In the genomic region with DNA sequence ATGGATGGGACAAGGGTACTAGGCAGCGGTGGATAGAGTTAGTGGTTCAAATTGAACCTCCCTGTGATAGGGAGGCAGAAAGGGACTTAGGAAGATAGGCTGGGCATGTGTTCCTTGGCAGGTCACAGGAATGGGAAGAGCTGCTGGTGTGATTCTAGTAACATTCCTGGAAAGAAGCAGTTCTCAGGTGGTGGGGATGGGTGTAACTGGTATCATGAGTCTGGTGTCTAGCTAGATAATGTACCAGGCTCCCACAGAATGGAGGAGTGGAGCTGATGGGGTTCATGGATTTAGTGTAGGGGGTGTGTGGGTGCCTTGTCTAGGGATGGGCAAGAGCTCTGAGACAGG, we compare ENCODE assay signal across 10 mouse cellular contexts. TPM values are rescaled to one million over a fixed set of nuclear protein-coding genes. Genes with fewer than 3 reads are reported as not detected.
DNase-seq lines count a peak whose midpoint lies in the region; ATAC-seq lines count a peak whose summit lies in the region.
"Had no signal": no experiment of that assay in that cellular context is flagged by ENCODE, and none has a peak within 500 bp of the region (broad histone marks: within the 10 kb centered on the region; RNA-seq: fewer than 3 reads in every experiment).

No protein-coding gene starts in this region.

- H3K36me3 ChIP-seq in kidney, embryonic 14.5 days (ENCODE audit: control insufficient read depth, insufficient read depth, low read length) = no peaks in the 10 kb centered on the region
- H3K36me3 ChIP-seq in embryonic facial prominence, embryonic 13.5 days = no peaks in the 10 kb centered on the region
- no peaks in the 10 kb centered on the region for H3K36me3 ChIP-seq in midbrain, embryonic 11.5 days (ENCODE audit: control insufficient read depth, insufficient read depth, low read length)

- no peaks in the 10 kb centered on the region for H3K27me3 ChIP-seq in kidney, embryonic 14.5 days (ENCODE audit: control insufficient read depth, insufficient read depth, low read length)
- H3K27me3 ChIP-seq in embryonic facial prominence, embryonic 13.5 days = no peaks in the 10 kb centered on the region
- no peaks in the 10 kb centered on the region for H3K27me3 ChIP-seq in midbrain, embryonic 11.5 days (ENCODE audit: control insufficient read depth, insufficient read depth, low read length)

- 91% methylated on average over 1 of the region's 1 CpGs for WGBS in kidney, embryonic 14.5 days
- WGBS in embryonic facial prominence, embryonic 13.5 days = 86% methylated on average over 1 of the region's 1 CpGs
- 85% methylated on average over 1 of the region's 1 CpGs for WGBS in midbrain, embryonic 11.5 days

- H3K9ac ChIP-seq in kidney, embryonic 14.5 days (ENCODE audit: low read depth, low read length) = no peak overlapping the region
- no peak overlapping the region for H3K9ac ChIP-seq in embryonic facial prominence, embryonic 13.5 days
- no peak overlapping the region for H3K9ac ChIP-seq in midbrain, embryonic 11.5 days (ENCODE audit: low read length)

- no peak overlapping the region for H3K4me2 ChIP-seq in kidney, embryonic 14.5 days (replicated peaks; ENCODE audit: low read depth, low read length)
- H3K4me2 ChIP-seq in embryonic facial prominence, embryonic 13.5 days = no peak overlapping the region
- H3K4me2 ChIP-seq in midbrain, embryonic 11.5 days = no peak overlapping the region

- H3K27ac ChIP-seq in kidney, embryonic 14.5 days (ENCODE audit: low read depth, low read length) = no peak overlapping the region
- no peak overlapping the region for H3K27ac ChIP-seq in embryonic facial prominence, embryonic 13.5 days
- H3K27ac ChIP-seq in midbrain, embryonic 11.5 days (ENCODE audit: low read depth, low read length) = no peak overlapping the region
- H3K27ac ChIP-seq: layer of hippocampus, adult 2 months had no signal

- no peak overlapping the region for H3K4me3 ChIP-seq in kidney, embryonic 14.5 days (ENCODE audit: low read length)
- H3K4me3 ChIP-seq in embryonic facial prominence, embryonic 13.5 days = no peak overlapping the region
- no peak overlapping the region for H3K4me3 ChIP-seq in midbrain, embryonic 11.5 days (ENCODE audit: low read depth, low read length)
- H3K4me3 ChIP-seq: layer of hippocampus, adult 2 months had no signal

- DNase-seq in kidney, postnatal 14 days = no peak
- DNase-seq in midbrain, embryonic 11.5 days (ENCODE audit: low spot score, missing footprints) = peak; percentile 85
- DNase-seq in adrenal gland, postnatal 36 days = no peak
- DNase-seq in cerebellum, adult 9-11 months = no peak
- no peak for DNase-seq in retina, postnatal 1 day
- DNase-seq: right cerebral cortex, postnatal 14 days had no signal

- peaks cover 35% of the 10 kb centered on the region for H3K9me3 ChIP-seq in kidney, embryonic 14.5 days (ENCODE audit: control insufficient read depth, low read length)
- H3K9me3 ChIP-seq in embryonic facial prominence, embryonic 13.5 days = peaks cover 42% of the 10 kb centered on the region
- peaks cover 35% of the 10 kb centered on the region for H3K9me3 ChIP-seq in midbrain, embryonic 11.5 days (ENCODE audit: control insufficient read depth, low read length)

- ATAC-seq in kidney, embryonic 14.5 days (ENCODE audit: low FRiP score, low TSS enrichment) = peak; percentile 17
- ATAC-seq in embryonic facial prominence, embryonic 13.5 days (ENCODE audit: insufficient number of reproducible peaks, insufficient read depth, low FRiP score, low TSS enrichment, low read depth) = peak; percentile 15
- ATAC-seq in granulocyte monocyte progenitor cell, adult 5-6 weeks (replicated peaks; ENCODE audit: poor library complexity, severe bottlenecking) = peak; percentile 8; the same call in 1 of the 2 replicates
- ATAC-seq in midbrain, embryonic 11.5 days (ENCODE audit: low FRiP score) = peak; percentile 9

- no peaks in the 10 kb centered on the region for H3K4me1 ChIP-seq in kidney, embryonic 14.5 days (ENCODE audit: control insufficient read depth, insufficient read depth, low read length)
- no peaks in the 10 kb centered on the region for H3K4me1 ChIP-seq in embryonic facial prominence, embryonic 13.5 days
- no peaks in the 10 kb centered on the region for H3K4me1 ChIP-seq in midbrain, embryonic 11.5 days (ENCODE audit: control insufficient read depth, insufficient read depth, low read length)

RNA-seq across cellular contexts. Expression of a gene that starts 59.8 kb away (rescaled TPM):
- polyA plus RNA-seq in kidney, embryonic 14.5 days (2014; fragmentation: Nextera tagmentation; extraction: Ambion mirVana) = 8.6 and 10.7 TPM in 2 replicates
- polyA plus RNA-seq in embryonic facial prominence, embryonic 13.5 days (2015; fragmentation: Nextera tagmentation; extraction: Ambion mirVana) = 5.5 and 7.6 TPM in 2 replicates
- total RNA-seq in granulocyte monocyte progenitor cell, adult 5-6 weeks (2014; fragmentation: Nextera tagmentation) = 9.9 and 13.5 TPM in 2 replicates
- total RNA-seq in granulocyte monocyte progenitor cell, adult 5-6 weeks (2017) = 13.1 and 15.3 TPM in 2 replicates
- 6.2 and 7.8 TPM in 2 replicates for polyA plus RNA-seq in midbrain, embryonic 11.5 days (2014; fragmentation: Nextera tagmentation; extraction: Ambion mirVana)
- total RNA-seq in adrenal gland, postnatal 36 days (2021) = 10 to 100 TPM; 13.2 to 16.9 TPM
